ENCODE assay signal across 18 mouse cellular contexts in the genomic region with DNA sequence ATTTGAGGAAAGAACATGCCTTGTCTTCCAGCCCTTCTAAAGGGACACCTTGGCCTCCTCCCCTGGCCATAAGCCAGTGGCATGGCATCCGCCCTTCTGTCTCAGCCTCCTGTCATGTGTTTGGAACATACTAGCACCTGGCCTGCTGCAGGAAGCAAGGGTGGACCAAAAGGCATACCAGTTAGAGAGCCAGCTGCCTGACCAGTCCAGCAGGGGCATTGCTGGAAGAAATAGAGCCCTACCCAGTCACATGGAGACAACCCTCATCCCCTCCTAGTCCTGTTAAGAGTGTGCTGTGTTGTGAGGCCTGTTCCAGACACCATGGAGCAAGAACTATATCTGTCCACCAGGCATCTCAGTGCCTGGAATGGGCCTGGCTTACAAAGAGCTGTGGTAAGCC. TPM values are rescaled to one million over a fixed set of nuclear protein-coding genes. Genes with fewer than 3 reads are reported as not detected.
DNase-seq lines count a peak whose midpoint lies in the region; ATAC-seq lines count a peak whose summit lies in the region.
"Had no signal": no experiment of that assay in that cellular context is flagged by ENCODE, and none has a peak within 500 bp of the region (broad histone marks: within the 10 kb centered on the region; RNA-seq: fewer than 3 reads in every experiment).

No protein-coding gene starts in this region.

- ATAC-seq in heart, embryonic 16.5 days (replicated peaks; ENCODE audit: extremely low read depth, insufficient read depth, low FRiP score), result peak; percentile 52
- no peak for ATAC-seq in midbrain, embryonic 13.5 days
- ATAC-seq: inflammation-experienced regulatory T-cells, adult 6 months had no signal

- DNase-seq in heart, adult 11 months, result peak; percentile 94
- no peak for DNase-seq in heart, adult 8-10 months (ENCODE audit: low spot score)
- DNase-seq in cerebellum, adult 11 months, result peak; percentile 39
- peak; percentile 57 for DNase-seq in cerebellum, adult 9-10 months
- DNase-seq in urinary bladder, postnatal 4 days (ENCODE audit: low spot score in 2 of 2), result no peak
- DNase-seq: adrenal gland, postnatal 25 days; B cell, adult 2 months; embryo, embryonic 11 days; lung, postnatal 10 days; right cerebral cortex, postnatal 14 days; thymus, postnatal 36 days had no signal

- H3K27ac ChIP-seq in heart, embryonic 16.5 days (ENCODE audit: low read length), result peak overlapping the region; percentile 56
- no peak overlapping the region for H3K27ac ChIP-seq in midbrain, embryonic 13.5 days
- H3K27ac ChIP-seq: kidney, embryonic 15.5 days; limb, embryonic 15.5 days; midbrain, embryonic 10.5 days; neural tube, embryonic 13.5 days had no signal

- peaks cover 4% of the 10 kb centered on the region for H3K36me3 ChIP-seq in heart, embryonic 16.5 days (ENCODE audit: control insufficient read depth, insufficient read depth)
- no peaks in the 10 kb centered on the region for H3K36me3 ChIP-seq in midbrain, embryonic 13.5 days
- H3K36me3 ChIP-seq: kidney, embryonic 15.5 days; limb, embryonic 15.5 days; midbrain, embryonic 10.5 days; neural tube, embryonic 13.5 days had no signal

- H3K9ac ChIP-seq in heart, embryonic 16.5 days (ENCODE audit: low read length), result no peak overlapping the region
- no peak overlapping the region for H3K9ac ChIP-seq in midbrain, embryonic 13.5 days (replicated peaks)
- H3K9ac ChIP-seq: kidney, embryonic 15.5 days; limb, embryonic 15.5 days; neural tube, embryonic 13.5 days had no signal

- H3K4me2 ChIP-seq in heart, embryonic 16.5 days (ENCODE audit: low read depth, low read length), result no peak overlapping the region
- H3K4me2 ChIP-seq in midbrain, embryonic 13.5 days (replicated peaks), result no peak overlapping the region
- H3K4me2 ChIP-seq: kidney, embryonic 15.5 days; limb, embryonic 15.5 days; neural tube, embryonic 13.5 days had no signal

- H3K4me1 ChIP-seq in heart, embryonic 16.5 days (ENCODE audit: control insufficient read depth, insufficient read depth, low read length), result peaks cover 17% of the 10 kb centered on the region
- H3K4me1 ChIP-seq in midbrain, embryonic 13.5 days (replicated peaks), result no peaks in the 10 kb centered on the region
- H3K4me1 ChIP-seq: kidney, embryonic 15.5 days; limb, embryonic 15.5 days; midbrain, embryonic 10.5 days; neural tube, embryonic 13.5 days had no signal

- H3K4me3 ChIP-seq in heart, embryonic 16.5 days (ENCODE audit: low read length), result no peak overlapping the region
- no peak overlapping the region for H3K4me3 ChIP-seq in midbrain, embryonic 13.5 days (replicated peaks)
- H3K4me3 ChIP-seq: kidney, embryonic 15.5 days; limb, embryonic 15.5 days; midbrain, embryonic 10.5 days; neural tube, embryonic 13.5 days had no signal

- H3K27me3 ChIP-seq in heart, embryonic 16.5 days (ENCODE audit: control insufficient read depth, insufficient read depth, low read length), result no peaks in the 10 kb centered on the region
- no peaks in the 10 kb centered on the region for H3K27me3 ChIP-seq in midbrain, embryonic 13.5 days
- H3K27me3 ChIP-seq: kidney, embryonic 15.5 days; limb, embryonic 15.5 days; neural tube, embryonic 13.5 days had no signal

- H3K9me3 ChIP-seq in heart, embryonic 16.5 days (replicated peaks; ENCODE audit: control insufficient read depth, low read length), result no peaks in the 10 kb centered on the region
- no peaks in the 10 kb centered on the region for H3K9me3 ChIP-seq in midbrain, embryonic 13.5 days
- H3K9me3 ChIP-seq: kidney, embryonic 15.5 days; limb, embryonic 15.5 days; midbrain, embryonic 10.5 days; neural tube, embryonic 13.5 days had no signal

- 70% methylated on average over 1 of the region's 1 CpGs for WGBS in heart, embryonic 16.5 days
- 85% methylated on average over 1 of the region's 1 CpGs for WGBS in midbrain, embryonic 13.5 days

RNA-seq across cellular contexts. Expression of a gene that starts 12.8 kb away (rescaled TPM):
- total RNA-seq in heart, adult 8-10 months (2022), result 10 to 100 TPM; 57.4 to 72.0 (median 64.0) TPM
- polyA plus RNA-seq in heart, embryonic 16.5 days (2015; fragmentation: Nextera tagmentation; extraction: Ambion mirVana), result 42.3 and 51.6 TPM in 2 replicates
- 21.0 and 22.7 TPM in 2 replicates for polyA plus RNA-seq in midbrain, embryonic 13.5 days (2015; fragmentation: Nextera tagmentation; extraction: Ambion mirVana)

RNA-seq across cellular contexts. Expression of a gene that starts 47.1 kb away (rescaled TPM):
- total RNA-seq in heart, adult 8-10 months (2022), result 10 to 100 TPM in 1 of 4 experiments, 1 to 10 TPM in 3; 7.7 to 10.2 (median 9.1) TPM
- 16.8 and 17.6 TPM in 2 replicates for polyA plus RNA-seq in heart, embryonic 16.5 days (2015; fragmentation: Nextera tagmentation; extraction: Ambion mirVana)
- polyA plus RNA-seq in midbrain, embryonic 13.5 days (2015; fragmentation: Nextera tagmentation; extraction: Ambion mirVana), result 11.7 and 15.4 TPM in 2 replicates

RNA-seq across cellular contexts. Expression of a gene that starts 53.1 kb away (rescaled TPM):
- total RNA-seq in heart, adult 8-10 months (2022), result 10 to 100 TPM; 12.7 to 16.8 (median 13.5) TPM
- polyA plus RNA-seq in heart, embryonic 16.5 days (2015; fragmentation: Nextera tagmentation; extraction: Ambion mirVana), result 17.9 and 18.9 TPM in 2 replicates
- polyA plus RNA-seq in midbrain, embryonic 13.5 days (2015; fragmentation: Nextera tagmentation; extraction: Ambion mirVana), result 43.0 and 51.0 TPM in 2 replicates

Comparison
In these comparisons a context has a peak if more than half of its experiments do, and no peak if none do; other contexts are left out.
1. DNase-seq: peak in heart, adult 11 months (single experiment), cerebellum, adult 11 months (single experiment) and cerebellum, adult 9-10 months (single experiment); none in heart, adult 8-10 months (single experiment) and urinary bladder, postnatal 4 days (0 of 2).